Mouse (Mus musculus) large intestine, adult 2 months (tissue): ENCODE results near the gene Dclk2. TPM values are rescaled to one million over a fixed set of nuclear protein-coding genes. Genes with fewer than 3 reads are reported as not detected.

Experiments
- DNase-seq: peaks from one replicate; pipeline ENCODE4 v3.0.0-alpha.2; 2012; ENCODE audit warnings: low read depth, low spot score
- WGBS: fragments of 180-500 bp; shearing (Covaris S2); methylation state at CpG from one replicate; pipeline ENCODE4 v1.1.7; 2018; 5-methylcytosine and 5-hydroxymethylcytosine counted together
- polyA plus RNA-seq: library from polyadenylated mRNA; depleted of rRNA; stranded (reverse); fragments of >200 nt; gene quantifications from 2 replicates; pipeline ENCODE4 v1.2.3, GENCODE M21; 2012

Dclk2 gene
- polyA plus RNA-seq, 1 experiment: 2.3 TPM

- DNase-seq: no peak
- 82% methylated on average over 10 of the region's 10 CpGs for whole genome bisulfite sequencing
Observed at GRCm38 (mm10) chr3:86850394-86851030, 70.1 kb downstream of the Dclk2 start.

GRCm38 (mm10) chr3:86849337-86849736 is 71.3 kb downstream of the Dclk2 start:
- no peak for DNase-seq
- WGBS: 85% methylated on average over 2 of the region's 2 CpGs

GRCm38 (mm10) chr3:86847536-86847935 is 73.1 kb downstream of the Dclk2 start:
- WGBS: 87% methylated on average over 2 of the region's 2 CpGs
- DNase-seq: no peak

GRCm38 (mm10) chr3:86846036-86846435 is 74.6 kb downstream of the Dclk2 start:
- no peak for DNase-seq
- WGBS: 46% methylated on average over 4 of the region's 4 CpGs

- 80% methylated on average over 1 of the region's 1 CpGs for WGBS
Observed at GRCm38 (mm10) chr3:86845578-86845977, 75.1 kb downstream of the Dclk2 start.

GRCm38 (mm10) chr3:86844804-86845481 is 75.7 kb downstream of the Dclk2 start:
- 48% methylated on average over 8 of the region's 8 CpGs for WGBS

More at GRCm38 (mm10) chr3:86845578-86845977, 75.1 kb downstream of the Dclk2 start:
- DNase-seq: no peak

GRCm38 (mm10) chr3:86842461-86842860 is 78.2 kb downstream of the Dclk2 start:
- no peak for DNase-seq
- 89% methylated on average over 2 of the region's 2 CpGs for WGBS

More at GRCm38 (mm10) chr3:86844804-86845481, 75.7 kb downstream of the Dclk2 start:
- DNase-seq: no peak

- no peak for DNase-seq
- WGBS: 84% methylated on average over 3 of the region's 3 CpGs
Observed at GRCm38 (mm10) chr3:86839606-86840005, 81.0 kb downstream of the Dclk2 start.

GRCm38 (mm10) chr3:86837386-86837785 is 83.3 kb downstream of the Dclk2 start:
- no peak for DNase-seq
- 42% methylated on average over 5 of the region's 5 CpGs for WGBS

- 97% methylated on average over 4 of the region's 4 CpGs for WGBS
- DNase-seq: no peak
Observed at GRCm38 (mm10) chr3:86835180-86835579, 85.5 kb downstream of the Dclk2 start.

GRCm38 (mm10) chr3:86834341-86834740 is 86.3 kb downstream of the Dclk2 start:
- no peak for DNase-seq
- WGBS: 82% methylated on average over 7 of the region's 7 CpGs

GRCm38 (mm10) chr3:86832591-86833267 is 87.9 kb downstream of the Dclk2 start:
- DNase-seq: no peak
- WGBS: 63% methylated on average over 14 of the region's 14 CpGs

- WGBS: 56% methylated on average over 8 of the region's 8 CpGs
- DNase-seq: no peak
Observed at GRCm38 (mm10) chr3:86832115-86832514, 88.5 kb downstream of the Dclk2 start.

- DNase-seq: no peak
- 84% methylated on average over 3 of the region's 3 CpGs for WGBS
Observed at GRCm38 (mm10) chr3:86827506-86827905, 93.1 kb downstream of the Dclk2 start.

GRCm38 (mm10) chr3:86821383-86821782 is 99.3 kb downstream of the Dclk2 start:
- no peak for DNase-seq
- WGBS: 59% methylated on average over 3 of the region's 3 CpGs

GRCm38 (mm10) chr3:86820344-86820743 is 100.3 kb downstream of the Dclk2 start:
- no peak for DNase-seq
- WGBS: 35% methylated on average over 10 of the region's 10 CpGs

GRCm38 (mm10) chr3:86819372-86819771 is 101.3 kb downstream of the Dclk2 start:
- DNase-seq: no peak
- WGBS: 97% methylated on average over 6 of the region's 6 CpGs

GRCm38 (mm10) chr3:86818001-86818585 is 102.6 kb downstream of the Dclk2 start:
- DNase-seq: no peak
- 72% methylated on average over 13 of the region's 13 CpGs for WGBS

GRCm38 (mm10) chr3:86812689-86813088 is 108.0 kb downstream of the Dclk2 start:
- DNase-seq: peak; percentile 29
- 26% methylated on average over 3 of the region's 3 CpGs for WGBS

- DNase-seq: no peak
- 83% methylated on average over 5 of the region's 5 CpGs for WGBS
Observed at GRCm38 (mm10) chr3:86810908-86811307, 109.7 kb downstream of the Dclk2 start.
